Mouse (Mus musculus) ES-E14 (cell line): ENCODE results near the gene Cdc14b. TPM values are rescaled to one million over a fixed set of nuclear protein-coding genes. Genes with fewer than 3 reads are reported as not detected.

Source experiments
- DNase-seq: peaks from one replicate; pipeline ENCODE4 v3.0.0-alpha.2; 2013; ENCODE audit warnings: low read depth, low spot score
- H3K27ac ChIP-seq: 2 replicates; pipeline ENCODE4 v1.5.1; 2012; ENCODE audit warnings: low read depth, mild to moderate bottlenecking, low read length, moderate library complexity, mixed read lengths; ENCODE audit not compliant: poor library complexity, insufficient read depth, severe bottlenecking
- H3K36me3 ChIP-seq: 2 replicates; pipeline ENCODE4 v1.6.1; 2012; ENCODE audit warnings: mild to moderate bottlenecking, low read length, moderate library complexity, mixed read lengths; ENCODE audit not compliant: control insufficient read depth, poor library complexity, insufficient read depth, severe bottlenecking
- H3K4me1 ChIP-seq, 2 experiments: fragments of 150-350 bp in 1 of 2; sonication (generic) in 1 of 2; 2 replicates each; pipeline ENCODE4 v1.6.1; 2012; ENCODE audit warnings: low read length in 2 of 2, mild to moderate bottlenecking in 1 of 2, mixed read lengths in 1 of 2; ENCODE audit not compliant: control insufficient read depth in 2 of 2, insufficient read depth in 2 of 2, poor library complexity in 1 of 2
- H3K4me3 ChIP-seq, 2 experiments: fragments of 150-350 bp in 1 of 2; sonication (generic) in 1 of 2; 2 replicates each; pipeline ENCODE4 v1.5.1; 2012; ENCODE audit warnings: low read length in 2 of 2, low read depth in 1 of 2, mild to moderate bottlenecking in 1 of 2, mixed read lengths in 1 of 2; ENCODE audit not compliant: insufficient read depth in 1 of 2, poor library complexity in 1 of 2, severe bottlenecking in 1 of 2
- H3K9ac ChIP-seq: 2 replicates; pipeline ENCODE4 v1.6.1; 2012; ENCODE audit warnings: low read depth, mild to moderate bottlenecking, low read length, mixed read lengths; ENCODE audit not compliant: poor library complexity, insufficient read depth, severe bottlenecking
- H3K9me3 ChIP-seq: fragments of 150-350 bp; sonication (generic); 2 replicates; pipeline ENCODE4 v1.6.1; 2012; ENCODE audit warnings: low read depth, mild to moderate bottlenecking, low read length; ENCODE audit not compliant: control insufficient read depth, insufficient read depth
- CHD2 ChIP-seq: IDR thresholded peaks from 2 replicates; pipeline ENCODE4 v1.6.1; 2014; ENCODE audit warnings: mild to moderate bottlenecking, low read depth, low read length, inconsistent platforms
- HCFC1 ChIP-seq: IDR thresholded peaks from 2 replicates; pipeline ENCODE4 v1.6.1; 2012; ENCODE audit warnings: low read length, inconsistent platforms, borderline replicate concordance; ENCODE audit not compliant: insufficient read depth
- MAFK ChIP-seq: IDR thresholded peaks from 2 replicates; pipeline ENCODE4 v1.6.1; 2014; ENCODE audit warnings: mild to moderate bottlenecking, low read depth, low read length, inconsistent platforms; ENCODE audit not compliant: insufficient read depth
- ZC3H11A ChIP-seq: IDR thresholded peaks from 2 replicates; pipeline ENCODE4 v1.6.1; 2012; ENCODE audit warnings: low read depth, mild to moderate bottlenecking, inconsistent platforms, low read length, borderline replicate concordance
- ZNF384 ChIP-seq: IDR thresholded peaks from 2 replicates; pipeline ENCODE4 v1.6.1; 2012; ENCODE audit warnings: low read depth, low read length, inconsistent platforms
- in situ Hi-C, 2 experiments: fragments of 600-800 bp; cut with MboI; formaldehyde crosslinking; loops; one replicate each; pipeline ENCODE4 v1.15.1; 2025; ENCODE audit warnings: low sequenced_read_pairs in 2 of 2, inconsistent platforms in 1 of 2; ENCODE audit not compliant: unreplicated experiment in 2 of 2
- total RNA-seq: library from RNA; depleted of rRNA; stranded (reverse); fragments of 300-350 nt; gene quantifications from 2 replicates; pipeline ENCODE4 v1.2.3, GENCODE M21; 2012; rRNA removed

The Cdc14b gene
- total RNA-seq: 12.3 and 12.8 TPM in 2 replicates

- TF ChIP-seq MAFK (no peak), HCFC1 (no peak; the same call in 1 of the 2 replicates)
- in situ Hi-C loops: no loop called here
- H3K9ac ChIP-seq: peak within 1 kb of the TSS; percentile 75
- peak within 1 kb of the TSS; percentile 73 to 92 for H3K4me3 ChIP-seq
- H3K9me3 ChIP-seq: no peaks in the 10 kb centered on the region
- H3K36me3 ChIP-seq: no peaks in the 10 kb centered on the region
- DNase-seq: peak; percentile 78
- H3K27ac ChIP-seq: no peak within 1 kb of the TSS; the same call in 1 of the 2 replicates
- H3K4me1 ChIP-seq: 0 out of 4 replicates have a peak, but pooled peaks cover 0 to 2% of the 10 kb centered on the region in 2 experiments
These were observed at the start of gene Cdc14b for GRCm38 (mm10) chr13:64274879-64275753. Gene Cdc14b (minus strand): TSS chr13:64275290.

- H3K4me1 ChIP-seq: 0 out of 4 replicates have a peak, but pooled peaks cover 1 to 2% of the 10 kb centered on the region in 2 experiments
- H3K27ac ChIP-seq: no peak overlapping the region; the same call in 1 of the 2 replicates
- in situ Hi-C loops: no loop called here
- no peak overlapping the region for H3K9ac ChIP-seq
- H3K36me3 ChIP-seq: no peaks in the 10 kb centered on the region
- no peak for DNase-seq
- TF ChIP-seq ZNF384 (peak; percentile 82; the same call in 1 of the 2 replicates), CHD2 (no peak)
- no peaks in the 10 kb centered on the region for H3K9me3 ChIP-seq
- H3K4me3 ChIP-seq: no peak overlapping the region
These were observed 47.6 kb upstream of the Cdc14b start for GRCm38 (mm10) chr13:64322561-64323281.

DNA sequence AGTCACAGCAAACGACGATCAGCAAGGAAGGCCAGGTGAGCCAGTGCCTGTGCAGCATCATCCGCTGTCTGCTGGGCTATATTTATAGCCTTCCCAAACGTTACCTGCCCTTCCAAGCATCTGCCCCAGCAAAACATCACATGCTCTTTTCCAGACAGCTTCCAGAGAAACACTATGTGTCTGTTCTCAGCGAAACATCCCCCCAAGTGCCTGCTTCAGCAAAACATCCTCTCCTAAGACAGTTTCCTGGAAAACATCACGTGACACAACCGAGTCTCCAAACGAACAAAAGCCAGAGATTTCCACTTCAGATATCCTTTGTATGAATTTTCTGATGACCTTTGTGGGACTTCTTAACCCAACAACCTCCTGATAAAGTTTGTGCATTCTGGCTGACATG lies 45.2 kb upstream of the Cdc14b start:
- TF ChIP-seq CHD2: no peak
- no peak for TF ChIP-seq ZNF384
- no peak for TF ChIP-seq HCFC1
- no peak for TF ChIP-seq MAFK
- no peak for TF ChIP-seq ZC3H11A

DNA sequence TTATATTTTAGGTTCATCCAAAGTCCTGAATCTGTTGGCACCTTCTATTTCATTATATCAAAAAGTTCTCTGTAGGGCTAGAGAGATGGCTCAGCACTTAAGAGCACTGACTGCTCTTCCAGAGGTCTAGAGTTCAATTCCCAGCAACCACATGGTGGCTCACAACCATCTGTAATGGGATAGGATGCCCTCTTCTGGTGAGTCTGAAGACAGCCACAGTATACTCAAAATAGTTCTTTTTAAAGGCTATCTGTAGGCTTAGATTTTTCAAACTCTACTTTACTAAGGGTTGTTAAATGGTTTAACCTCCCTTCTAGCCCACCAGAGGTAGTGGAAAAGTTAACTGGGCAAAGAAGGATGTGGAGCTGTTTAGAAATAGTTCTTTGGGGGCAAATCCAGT lies 44.7 kb upstream of the Cdc14b start:
- H3K9ac ChIP-seq: no peak overlapping the region
- H3K27ac ChIP-seq: no peak overlapping the region
- no peaks in the 10 kb centered on the region for H3K36me3 ChIP-seq
- no peak overlapping the region for H3K4me3 ChIP-seq
- no peak for DNase-seq
- TF ChIP-seq MAFK (no peak), ZNF384 (no peak), HCFC1 (no peak), CHD2 (no peak), ZC3H11A (no peak)
- H3K9me3 ChIP-seq: no peaks in the 10 kb centered on the region
- H3K4me1 ChIP-seq: 0 out of 4 replicates have a peak, but pooled peaks cover 1 to 2% of the 10 kb centered on the region in 2 experiments
- in situ Hi-C loops: loop anchor here (5.0 to 10.0 kb wide), 2 partner anchors 123 to 135 kb away; no protein-coding TSS in a partner anchor

More for the DNA sequence above, 45.2 kb upstream of the Cdc14b start:
- Histone ChIP-seq H3K9me3 (no peaks in the 10 kb centered on the region), H3K36me3 (no peaks in the 10 kb centered on the region), H3K9ac (no peak overlapping the region), H3K4me3 (no peak overlapping the region), H3K4me1 (0 out of 4 replicates have a peak, but pooled peaks cover 1 to 2% of the 10 kb centered on the region in 2 experiments), H3K27ac (no peak overlapping the region)
- no peak for DNase-seq
- in situ Hi-C loops: no loop called here
